Mouse (Mus musculus) monocyte, adult 2 months (primary cell): ENCODE results near the gene Ccdc14.
A peak's percentile ranks its signal among the peaks of the same experiment; 100 is the strongest.
"Not testable (repeated sequence)": the region's sequence is repeated elsewhere in the genome, so short reads cannot be mapped to it uniquely, and the experiment has no call there.

Source experiments
- DNase-seq, 2 experiments: peaks; one replicate each; pipeline ENCODE4 v3.0.0; 2022; ENCODE audit warnings: low spot score in 2 of 2, low read depth in 1 of 2

The Ccdc14 gene

DNA sequence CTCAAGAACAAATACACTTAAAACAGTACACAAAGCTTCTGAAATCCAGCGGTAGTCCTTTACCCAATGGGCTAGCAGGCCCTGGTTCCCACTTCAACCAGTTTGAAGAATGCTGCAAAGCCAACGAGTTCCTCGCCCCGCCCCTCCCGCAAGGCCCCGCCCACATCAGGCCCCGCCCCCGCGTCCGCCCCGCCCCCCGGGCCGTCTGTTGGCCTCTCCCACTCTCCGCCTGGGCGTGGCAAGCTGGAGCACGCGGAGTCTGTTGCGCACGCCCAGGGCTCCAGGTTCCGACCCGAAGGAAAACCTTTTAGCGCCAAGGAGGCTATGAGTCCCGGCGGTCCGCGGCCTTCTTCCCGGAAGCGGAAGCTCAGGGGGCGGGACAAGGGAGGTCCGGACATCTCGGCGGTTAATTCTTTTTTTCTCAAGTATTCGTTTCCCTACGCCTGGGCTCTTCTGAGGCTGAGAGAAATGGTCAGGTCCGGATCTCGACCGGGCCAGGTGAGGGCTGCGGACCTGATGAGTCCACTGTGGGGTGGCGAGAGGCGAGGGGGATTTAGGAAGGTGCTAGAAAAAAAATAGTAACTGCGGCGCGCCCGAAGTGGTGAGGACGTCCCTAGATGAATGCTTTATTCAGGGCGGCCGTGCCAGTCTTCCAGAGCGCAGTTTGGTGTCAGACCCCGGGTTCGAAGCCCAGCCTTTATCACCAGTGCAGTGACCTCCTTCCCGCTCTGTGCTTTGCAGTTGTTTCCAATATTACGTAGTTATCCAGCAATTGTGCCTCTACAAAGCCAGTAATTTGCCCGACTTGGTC, at the start of gene Ccdc14:
TSS of gene Ccdc14 (plus strand) at position 283 of the 811 bp plus-strand sequence.
- DNase-seq: peak; percentile 76 to 77

DNA sequence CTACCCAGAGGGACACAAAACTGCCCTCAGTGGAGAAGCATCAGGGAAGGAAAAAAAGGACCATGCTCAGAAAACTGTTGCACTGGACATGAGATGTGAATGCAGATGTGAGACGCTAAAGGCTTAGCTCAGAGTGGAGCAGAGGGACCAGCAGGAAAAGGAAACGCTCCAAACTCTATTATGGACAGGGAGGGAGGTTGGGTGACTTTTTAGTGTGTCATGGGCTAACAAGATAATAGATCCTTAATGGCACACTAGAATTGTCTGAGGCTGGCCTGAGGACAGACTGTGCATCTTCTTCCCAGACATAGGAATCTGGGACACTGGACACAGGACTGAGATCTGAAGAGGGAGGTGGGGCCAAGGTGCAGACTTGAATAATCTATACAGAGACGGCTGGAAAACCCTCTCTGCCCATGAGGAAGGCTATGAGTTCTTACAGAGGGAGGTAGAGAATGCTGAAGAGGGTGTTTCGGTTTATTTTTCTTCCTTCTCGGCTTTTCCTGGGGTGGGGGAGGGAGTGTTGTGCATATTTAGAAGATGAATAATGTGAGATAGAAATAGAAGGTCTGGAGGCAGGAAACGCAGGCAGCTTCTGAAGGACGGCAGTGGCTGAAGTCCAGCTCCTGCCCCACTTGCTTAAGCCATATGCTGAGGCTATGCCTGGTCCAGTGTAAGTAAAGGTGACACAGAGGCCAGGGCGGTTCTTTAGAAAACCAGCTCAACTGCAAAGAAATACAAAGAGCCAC, 46.7 kb upstream of the Ccdc14 start:
- DNase-seq: no peak

DNA sequence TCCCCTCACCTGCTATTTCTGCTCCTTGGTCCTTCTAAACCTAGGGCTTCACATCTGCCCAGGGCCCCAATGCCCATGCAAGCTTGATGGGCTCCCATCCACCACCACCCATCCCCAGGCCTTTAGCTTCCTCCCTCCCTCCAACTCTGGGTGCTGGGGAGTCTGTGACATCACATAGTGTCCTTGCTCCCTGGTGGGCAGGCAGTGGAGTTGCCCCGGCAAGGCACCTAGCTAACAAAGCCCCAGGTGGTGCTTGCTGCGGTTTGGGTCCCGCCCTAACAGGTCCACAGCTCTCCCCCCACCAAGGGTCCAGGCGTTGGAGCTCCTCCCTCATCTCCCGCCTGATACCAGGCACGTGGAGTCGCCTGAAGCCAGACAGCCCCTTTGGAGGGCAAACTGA, 40.8 kb upstream of the Ccdc14 start, which contains the start of gene Ropn1:
TSS of gene Ropn1 (plus strand) at position 301 of the 400 bp plus-strand sequence.
- DNase-seq: no peak

DNA sequence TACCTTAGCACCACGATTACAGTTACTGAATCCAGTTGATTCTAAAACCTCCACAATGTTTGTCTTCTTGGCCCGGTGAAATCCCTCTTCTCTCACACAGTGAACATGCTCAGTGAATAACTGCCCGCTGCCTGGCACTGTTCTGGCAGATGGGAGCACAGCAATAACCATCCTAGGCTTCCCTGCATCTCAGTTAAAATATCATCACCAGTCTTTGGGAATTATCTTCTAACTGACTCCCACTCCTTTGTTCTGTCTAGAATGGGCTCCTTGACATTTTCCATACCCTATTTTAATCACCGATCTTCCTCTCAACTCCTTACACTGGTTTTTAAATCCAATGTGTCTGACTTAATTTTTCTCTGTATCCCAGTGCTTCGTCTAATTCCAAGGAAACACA, 37.4 kb upstream of the Ccdc14 start:
- DNase-seq: no peak

DNA sequence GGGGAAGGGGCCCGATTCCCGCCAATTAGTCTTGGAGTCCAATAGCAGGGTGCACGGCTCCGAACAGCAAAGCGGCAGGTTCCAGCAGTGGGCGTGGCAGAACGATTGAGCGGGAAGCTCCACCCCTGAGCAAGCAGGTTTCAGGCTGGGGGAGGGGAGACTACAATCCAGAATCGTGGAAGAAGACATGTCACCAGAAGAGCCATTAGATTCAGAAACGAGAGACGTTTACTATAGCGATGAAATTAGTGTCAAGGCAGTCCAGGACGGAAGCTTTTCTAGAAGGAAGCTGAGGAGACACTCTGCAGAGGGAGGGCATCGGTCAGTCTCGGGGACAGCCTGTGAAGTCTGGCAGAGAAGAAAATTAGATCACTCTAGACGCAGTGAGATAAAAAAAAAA, 32.9 kb upstream of the Ccdc14 start:
- not testable (repeated sequence) for DNase-seq

DNA sequence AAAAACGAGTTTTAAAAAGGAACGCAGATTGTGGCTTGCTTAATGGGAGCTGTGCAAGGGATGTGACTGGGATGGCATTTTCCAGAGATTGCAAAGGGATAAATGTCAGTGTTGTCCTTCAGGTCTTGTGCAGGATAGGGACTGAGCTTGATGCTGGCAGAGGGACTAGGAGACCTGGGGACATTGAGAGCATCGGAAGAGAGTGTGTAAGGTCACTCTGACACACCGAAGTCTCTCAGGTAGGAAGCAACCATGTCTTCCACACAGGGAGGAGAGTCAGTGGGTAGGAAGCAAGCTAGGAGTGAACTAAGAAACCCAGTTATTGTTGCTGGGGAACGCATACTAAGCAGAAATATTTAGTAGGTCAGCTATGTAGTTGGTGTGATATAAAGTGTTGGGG, 32.4 kb upstream of the Ccdc14 start:
- no peak for DNase-seq

DNA sequence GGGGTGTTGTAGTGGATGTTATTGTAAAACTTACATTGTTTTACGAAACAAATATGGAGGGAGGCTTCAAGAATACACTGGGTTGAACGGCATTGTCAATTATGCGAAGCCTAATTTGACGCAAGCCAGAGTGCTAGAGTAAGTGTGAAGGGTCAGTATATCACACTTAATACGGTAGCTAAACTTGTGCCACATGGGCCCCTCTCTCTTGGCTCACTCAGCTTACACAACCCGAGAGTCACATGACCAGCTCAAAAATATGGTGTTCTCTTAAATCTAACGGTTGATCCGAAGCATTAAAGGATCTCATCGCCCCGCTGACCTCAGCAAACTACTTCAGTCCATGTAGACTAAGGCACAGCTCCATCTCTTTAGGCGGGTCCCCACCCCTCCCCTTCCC, 32.0 kb upstream of the Ccdc14 start:
- DNase-seq: no peak

DNA sequence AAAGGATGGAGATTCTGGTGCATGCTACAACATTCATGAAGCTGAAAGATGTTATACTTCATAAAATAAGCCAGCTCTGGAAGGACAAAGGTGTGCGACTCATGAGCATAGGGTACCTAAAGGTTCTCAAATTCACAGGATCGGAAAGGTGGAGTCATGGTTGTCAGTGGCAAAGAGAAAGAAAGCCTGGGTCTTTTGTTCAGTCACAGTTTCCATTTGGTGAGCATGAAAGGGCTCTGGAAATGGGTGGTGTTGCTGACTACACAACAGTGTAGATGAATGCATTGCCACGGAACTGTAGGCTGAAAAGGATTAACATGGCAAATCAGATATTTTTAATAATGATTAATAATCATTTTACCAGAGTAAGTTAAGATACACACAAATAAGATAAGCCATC, 25.9 kb upstream of the Ccdc14 start:
- no peak for DNase-seq

DNA sequence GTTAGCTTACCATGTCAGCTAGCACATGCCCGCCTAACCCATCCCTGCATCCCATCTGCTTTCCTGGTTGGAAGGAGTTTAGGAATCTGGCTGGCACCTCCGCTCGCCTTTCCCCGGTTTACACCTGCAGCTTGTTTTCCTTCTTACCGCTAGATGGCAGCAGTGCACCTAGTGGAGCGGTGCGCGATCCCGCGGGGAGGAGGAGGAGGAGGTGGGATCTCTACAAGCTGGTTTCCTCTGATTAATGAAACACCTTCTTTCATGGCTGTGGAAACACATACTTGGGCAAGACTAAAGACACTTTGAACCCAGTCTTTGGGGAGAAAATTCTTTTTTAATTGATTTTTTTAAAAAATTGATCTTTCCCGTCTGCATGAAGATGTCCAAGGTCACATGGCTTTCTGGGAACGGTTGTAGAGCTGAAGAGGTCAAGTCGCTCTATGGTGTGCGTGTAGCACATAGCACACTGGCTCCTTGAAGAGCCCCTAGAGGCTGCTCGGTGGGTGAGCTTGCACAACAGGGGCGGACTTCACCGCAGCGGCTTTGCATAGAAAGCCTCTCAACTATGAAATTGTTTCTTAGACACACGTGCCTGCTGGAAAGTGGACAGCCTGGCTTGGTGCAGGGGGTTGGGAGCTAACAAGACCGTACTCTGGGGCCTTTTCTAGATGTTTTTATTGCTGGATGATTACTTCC, 23.2 kb upstream of the Ccdc14 start:
- peak in 1 of 2 experiments; percentile 30 for DNase-seq

DNA sequence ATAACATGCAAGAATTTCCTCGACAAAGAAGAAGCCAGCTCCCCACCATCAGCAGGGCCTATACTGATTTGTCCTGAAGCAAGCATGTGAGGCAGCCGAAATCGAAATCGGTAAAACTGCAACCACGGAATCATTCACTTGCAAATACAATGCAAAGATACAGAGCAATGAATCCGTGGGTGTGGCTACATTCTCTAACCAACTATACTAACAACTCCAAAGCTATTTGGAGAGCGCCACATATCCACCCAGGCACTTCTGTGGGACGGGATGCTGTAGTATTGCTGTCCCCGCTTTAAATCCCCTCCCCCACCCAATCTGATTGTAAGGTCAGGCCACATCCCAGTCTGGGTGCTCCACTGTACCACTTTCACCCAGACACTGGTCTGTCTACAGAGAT, 22.1 kb upstream of the Ccdc14 start:
- no peak for DNase-seq

DNA sequence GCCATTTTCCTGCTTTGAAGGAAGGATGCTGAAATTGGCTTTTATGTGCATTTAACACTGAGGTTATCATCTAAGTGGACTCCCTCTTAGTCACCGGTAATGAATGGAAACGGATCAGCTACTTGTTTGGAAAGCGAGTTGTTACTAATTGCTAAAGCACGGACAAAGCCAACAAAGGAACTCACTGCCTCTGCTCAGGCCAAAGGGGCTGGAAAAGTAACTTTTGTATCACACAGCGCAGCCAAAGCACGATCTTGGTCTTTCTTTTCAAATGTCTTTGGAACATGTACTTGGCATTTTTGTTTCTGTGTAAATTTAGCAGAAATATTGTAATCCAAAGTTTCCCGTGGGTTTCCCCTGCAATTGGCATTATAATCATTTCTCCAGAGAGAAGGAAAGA, 18.4 kb upstream of the Ccdc14 start:
- no peak for DNase-seq

DNA sequence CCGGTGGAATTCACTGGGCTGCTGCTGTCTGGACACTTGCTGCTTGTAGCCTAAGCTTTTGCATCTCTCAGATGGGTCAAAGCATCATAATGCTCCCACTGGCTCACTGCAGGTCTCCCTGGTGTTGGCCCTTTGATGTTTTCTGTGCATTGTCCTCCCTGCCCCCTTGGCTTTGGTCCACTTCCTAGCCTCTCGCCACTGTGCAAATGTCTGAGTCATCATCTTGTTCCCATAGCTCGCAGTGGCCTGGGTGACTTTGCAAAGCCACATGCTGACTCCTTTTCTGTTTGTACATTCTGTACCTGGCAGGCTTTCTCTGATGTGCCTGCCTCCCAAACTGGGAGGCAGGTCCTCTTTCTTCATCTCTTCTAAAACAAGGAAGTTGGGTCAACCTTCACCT, 17.6 kb upstream of the Ccdc14 start:
- no peak for DNase-seq

DNA sequence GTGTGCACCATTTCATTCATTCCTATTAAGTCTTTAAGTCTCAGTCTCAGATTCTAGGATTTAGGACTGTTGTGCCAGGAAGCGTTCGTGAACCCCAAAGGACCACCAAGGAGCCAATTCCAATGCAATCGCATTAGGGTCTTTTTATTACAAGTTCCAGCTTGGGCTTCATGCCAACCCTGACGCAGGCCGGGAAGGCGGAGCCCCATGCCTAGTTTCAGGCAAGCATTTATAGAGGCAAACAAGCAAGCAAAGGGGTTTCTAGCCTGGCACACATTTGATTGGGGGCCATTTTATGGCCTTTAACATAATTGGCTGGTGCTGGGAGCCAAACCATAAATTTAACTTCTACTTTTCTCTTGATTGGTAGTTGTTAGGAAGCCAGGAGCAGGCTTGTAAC, 16.1 kb upstream of the Ccdc14 start:
- DNase-seq: no peak

DNA sequence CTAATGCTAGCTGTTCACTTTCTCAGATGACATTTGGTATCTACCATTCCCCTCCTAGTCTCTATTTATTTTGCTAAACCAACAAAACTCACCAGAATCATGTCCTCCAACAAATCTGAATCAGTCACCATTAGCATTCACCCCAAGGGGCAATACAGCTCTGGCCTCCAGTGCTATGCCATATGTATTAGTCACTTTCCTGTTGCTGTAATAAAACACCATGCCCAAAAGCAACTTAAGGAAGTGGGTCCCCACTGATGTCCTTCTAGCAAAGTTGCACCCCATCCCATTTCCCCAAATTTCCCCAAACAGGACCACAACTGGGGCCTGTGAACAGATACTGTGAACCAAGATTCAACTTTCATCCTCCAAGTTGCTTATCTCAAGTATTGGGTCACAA, 8.6 kb upstream of the Ccdc14 start:
- no peak for DNase-seq

DNA sequence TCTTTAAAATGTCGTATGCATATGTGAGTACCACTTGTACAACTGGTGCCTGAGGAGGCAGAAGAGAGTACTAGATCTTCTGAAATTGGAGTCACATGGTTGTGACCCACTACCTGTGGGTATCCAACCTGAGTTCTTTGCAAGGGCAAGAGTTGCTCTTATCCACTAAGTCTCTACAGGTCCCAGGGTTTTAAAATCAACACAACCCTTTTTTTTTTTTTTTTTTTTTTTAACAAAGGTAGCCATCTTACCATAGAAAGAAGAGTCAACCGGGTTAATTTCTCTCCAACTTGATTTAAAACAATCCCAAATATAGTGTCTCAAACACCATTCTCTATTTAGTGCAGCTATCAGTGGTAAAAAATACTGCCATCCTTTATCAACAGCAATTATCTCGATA, 537 bp upstream of the Ccdc14 start:
- no peak for DNase-seq

DNA sequence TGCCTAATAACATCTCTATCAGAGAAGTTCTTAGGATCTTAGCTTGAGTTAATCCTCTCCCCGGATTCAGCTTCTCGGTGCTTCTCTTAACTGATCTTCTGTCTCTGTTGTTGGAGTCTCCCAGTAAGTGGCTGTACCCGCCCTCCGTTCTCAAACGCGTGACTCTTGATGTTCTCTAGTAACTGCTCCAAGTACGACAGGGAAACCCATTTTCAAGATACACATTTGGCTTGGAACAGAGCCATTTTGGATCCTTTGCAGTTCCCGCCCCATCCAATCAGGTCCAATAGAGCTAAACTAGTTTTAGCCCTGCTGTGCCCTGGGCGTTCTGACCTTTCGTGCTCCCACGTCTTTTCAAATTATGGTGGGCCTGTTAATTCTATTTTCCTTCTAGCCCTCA, 740 bp downstream of the Ccdc14 start:
- no peak for DNase-seq

DNA sequence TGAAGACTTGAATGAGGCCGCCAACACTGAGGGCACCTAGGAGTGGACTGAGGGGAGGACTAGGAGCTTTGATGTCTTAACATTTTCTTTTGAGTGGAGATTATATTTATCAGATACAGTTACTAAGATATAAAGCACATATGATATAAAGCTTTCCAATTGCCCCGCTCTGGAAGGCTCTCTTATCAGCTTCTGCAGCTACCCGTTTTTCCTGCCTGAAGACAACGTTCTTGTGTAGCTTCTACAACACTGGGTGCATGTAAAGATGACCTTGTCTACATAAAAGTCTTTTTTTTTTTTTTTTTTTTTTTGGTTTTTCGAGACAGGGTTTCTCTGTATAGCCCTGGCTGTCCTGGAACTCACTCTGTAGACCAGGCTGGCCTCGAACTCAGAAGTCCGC, 4.1 kb downstream of the Ccdc14 start:
- no peak for DNase-seq

DNA sequence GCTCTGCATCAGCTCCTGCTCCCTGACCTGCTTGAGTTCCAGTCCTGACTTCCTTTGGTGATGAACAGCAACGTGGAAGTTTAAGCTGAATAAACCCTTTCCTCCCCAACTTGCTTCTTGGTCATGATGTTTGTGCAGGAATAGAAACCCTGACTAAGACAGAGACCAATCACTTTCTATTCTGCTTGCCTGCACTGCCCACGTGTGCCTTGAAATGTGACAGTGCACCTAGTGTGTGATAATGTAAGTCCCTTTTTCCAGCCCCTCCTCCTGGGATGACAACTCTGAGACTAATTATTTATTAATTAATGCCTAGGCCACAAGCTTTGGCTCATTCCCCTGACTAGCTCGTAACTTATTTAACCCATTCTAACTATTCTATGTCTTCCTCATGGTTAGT, 8.3 kb downstream of the Ccdc14 start:
- DNase-seq: not testable (repeated sequence)

DNA sequence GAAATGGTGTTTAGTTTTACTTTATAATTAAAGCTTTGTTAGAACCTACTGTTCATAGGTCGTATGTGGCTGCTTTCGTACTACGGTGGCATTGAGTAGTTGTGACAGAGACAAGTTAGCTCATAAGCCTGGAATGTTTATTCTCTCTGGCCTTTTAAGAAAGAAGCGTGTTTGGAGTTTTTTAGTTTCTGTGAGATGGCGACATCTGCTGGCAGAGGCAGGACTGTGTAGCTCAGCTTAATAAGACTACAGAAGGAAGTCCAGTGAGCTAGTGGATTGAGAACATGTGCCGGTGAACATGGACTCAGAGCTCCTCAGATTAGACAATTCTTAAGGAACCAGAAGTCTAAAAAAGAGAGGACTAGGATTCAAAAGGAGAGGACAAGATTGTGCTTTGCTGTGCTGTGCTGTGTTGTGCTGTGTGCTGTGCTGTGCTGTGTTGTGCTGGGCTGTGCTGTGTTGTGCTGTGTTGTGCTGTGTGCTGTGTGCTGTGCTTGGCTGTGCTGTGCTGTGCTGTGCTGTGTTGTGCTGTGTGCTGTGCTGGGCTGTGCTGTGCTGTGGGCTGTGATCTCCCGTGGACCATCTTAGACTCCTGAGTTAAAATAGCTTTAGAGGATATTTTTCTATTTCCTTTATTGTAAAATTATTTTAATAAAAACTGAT, 9.9 kb downstream of the Ccdc14 start:
- peak in 1 of 2 experiments; percentile 26 for DNase-seq

DNA sequence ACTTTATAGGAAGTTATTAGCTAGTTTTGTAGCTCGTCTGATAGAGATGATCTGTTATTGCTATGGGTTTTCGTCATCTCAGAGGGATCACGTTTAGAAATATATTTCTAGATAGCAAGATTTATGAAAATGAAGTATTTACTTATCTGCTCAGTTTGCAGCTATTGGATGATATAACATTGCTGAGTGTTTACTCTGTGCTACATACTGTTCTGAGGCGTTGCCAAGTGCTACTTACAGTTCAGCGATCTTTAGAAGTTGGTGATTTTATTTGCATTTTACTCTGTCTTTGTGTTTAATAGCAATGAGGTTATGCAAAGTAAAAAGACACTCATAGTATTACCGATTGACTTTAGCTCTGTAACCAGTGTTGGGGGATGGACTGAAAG, 10.4 kb downstream of the Ccdc14 start:
- no peak for DNase-seq

DNA sequence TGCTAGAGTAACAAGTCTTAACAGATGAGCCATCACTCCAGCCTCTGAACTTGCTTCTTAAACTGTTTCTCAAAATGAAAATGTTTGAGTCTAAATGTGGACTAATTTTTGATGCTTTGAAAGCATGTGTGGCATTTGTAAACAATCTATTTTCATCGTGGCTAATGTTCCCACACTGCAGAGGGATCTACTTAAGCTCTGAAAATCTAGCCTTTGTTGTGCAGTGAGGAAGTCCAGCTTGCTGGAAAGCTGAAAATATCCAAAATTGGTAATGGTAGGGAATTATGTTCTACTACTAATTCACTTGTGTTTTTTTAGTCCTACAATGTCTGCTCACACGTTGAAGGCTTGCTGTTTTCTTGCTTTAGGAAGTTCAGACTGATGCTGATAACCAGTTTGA, 15.6 kb downstream of the Ccdc14 start:
- DNase-seq: no peak
